Mouse (Mus musculus) CD4-positive, CD25-positive, alpha-beta regulatory T cell, adult 2 months (primary cell): ENCODE results near the gene Trim14.

Experiments used
- DNase-seq: peaks from one replicate; pipeline ENCODE4 v3.0.0-alpha.2; 2012; ENCODE audit warnings: low read depth, low spot score

Trim14 gene

GRCm38 (mm10) chr4:46527558-46527926 lies 8.4 kb downstream of the Trim14 start:
- peak; percentile 52 for DNase-seq

- peak; percentile 75 for DNase-seq
Observed at GRCm38 (mm10) chr4:46526798-46527557, 9.0 kb downstream of the Trim14 start.

- peak; percentile 61 for DNase-seq
Observed at GRCm38 (mm10) chr4:46526226-46526625, 9.7 kb downstream of the Trim14 start.

- DNase-seq: no peak
Observed at GRCm38 (mm10) chr4:46523324-46523723, 12.6 kb downstream of the Trim14 start.

GRCm38 (mm10) chr4:46521457-46521856 lies 14.5 kb downstream of the Trim14 start:
- no peak for DNase-seq

GRCm38 (mm10) chr4:46520491-46520890 lies 15.4 kb downstream of the Trim14 start:
- no peak for DNase-seq

- DNase-seq: peak; percentile 93
Observed at GRCm38 (mm10) chr4:46507736-46508460, 28.0 kb downstream of the Trim14 start.

GRCm38 (mm10) chr4:46506801-46507610 lies 28.9 kb downstream of the Trim14 start:
- peak; percentile 93 for DNase-seq

GRCm38 (mm10) chr4:46505361-46506057 lies 30.4 kb downstream of the Trim14 start:
- DNase-seq: no peak

GRCm38 (mm10) chr4:46503881-46504280 lies 32.1 kb downstream of the Trim14 start:
- no peak for DNase-seq

- DNase-seq: no peak
Observed at GRCm38 (mm10) chr4:46502606-46503502, 33.1 kb downstream of the Trim14 start.

- peak; percentile 73 for DNase-seq
Observed at GRCm38 (mm10) chr4:46498976-46499375, 37.0 kb downstream of the Trim14 start.

- DNase-seq: no peak
Observed at GRCm38 (mm10) chr4:46498511-46498910, 37.4 kb downstream of the Trim14 start.

- DNase-seq: peak; percentile 90
Observed at GRCm38 (mm10) chr4:46497286-46497892, 38.6 kb downstream of the Trim14 start.

- no peak for DNase-seq
Observed at GRCm38 (mm10) chr4:46495543-46495942, 40.4 kb downstream of the Trim14 start.

GRCm38 (mm10) chr4:46493071-46493470 lies 42.9 kb downstream of the Trim14 start:
- no peak for DNase-seq

GRCm38 (mm10) chr4:46489028-46489925 lies 46.7 kb downstream of the Trim14 start, which contains the start of gene Nans:
Nans (plus strand) TSS chr4:46489248.
- DNase-seq: peak; percentile 98

- no peak for DNase-seq
Observed at GRCm38 (mm10) chr4:46487348-46487747, 48.6 kb downstream of the Trim14 start.
